Mouse (Mus musculus) embryonic facial prominence, embryonic 14.5 days (tissue): ENCODE results near the gene Myo10. TPM values are rescaled to one million over a fixed set of nuclear protein-coding genes. Genes with fewer than 3 reads are reported as not detected.

Source experiments
- ATAC-seq: fragments of 200-750 bp; cut with Nextera tagmentation; 2 replicates; pipeline ENCODE4 v1.8.0; 2017; ENCODE audit warnings: low read depth, moderate number of reproducible peaks, moderate TSS enrichment
- DNase-seq: peaks from one replicate; pipeline ENCODE4 v3.0.0-alpha.2; 2015; ENCODE audit warnings: low spot score
- H3K27ac ChIP-seq: fragments of 300-500 bp; sonication (generic); replicated peaks from 2 replicates; pipeline ENCODE4 v1.5.1; 2014; ENCODE audit warnings: low read depth, mild to moderate bottlenecking, low read length, moderate library complexity
- H3K27me3 ChIP-seq: fragments of 300-500 bp; sonication (generic); replicated peaks from 2 replicates; pipeline ENCODE4 v1.6.1; 2014; ENCODE audit warnings: low read length; ENCODE audit not compliant: control insufficient read depth, insufficient read depth
- H3K36me3 ChIP-seq: fragments of 300-500 bp; sonication (generic); 2 replicates; pipeline ENCODE4 v1.6.1; 2014; ENCODE audit warnings: low read length, mixed read lengths; ENCODE audit not compliant: control insufficient read depth, insufficient read depth
- H3K4me1 ChIP-seq: fragments of 300-500 bp; sonication (generic); 2 replicates; pipeline ENCODE4 v1.6.1; 2014; ENCODE audit warnings: antibody characterized with exemption, low read length; ENCODE audit not compliant: control insufficient read depth, insufficient read depth
- H3K4me2 ChIP-seq: fragments of 300-500 bp; sonication (generic); 2 replicates; pipeline ENCODE4 v1.6.1; 2014; ENCODE audit warnings: low read depth, mild to moderate bottlenecking, low read length, moderate library complexity, mixed read lengths
- H3K4me3 ChIP-seq: fragments of 300-500 bp; sonication (generic); 2 replicates; pipeline ENCODE4 v1.5.1; 2014; ENCODE audit warnings: low read depth, mild to moderate bottlenecking, low read length
- H3K9ac ChIP-seq: fragments of 300-500 bp; sonication (generic); 2 replicates; pipeline ENCODE4 v1.6.1; 2014; ENCODE audit warnings: low read depth, mild to moderate bottlenecking, low read length, moderate library complexity, mixed read lengths
- H3K9me3 ChIP-seq: fragments of 300-500 bp; sonication (generic); 2 replicates; pipeline ENCODE4 v1.6.1; 2016; ENCODE audit warnings: low read length; ENCODE audit not compliant: control insufficient read depth
- WGBS: fragments of 180-500 bp; shearing (Covaris S2); extraction: QIAGEN DNeasy Blood & Tissue Kit; methylation state at CpG from one replicate; pipeline ENCODE4 v1.1.7; 2014; 5-methylcytosine and 5-hydroxymethylcytosine counted together
- polyA plus RNA-seq: library from polyadenylated mRNA; unstranded; fragments of >200 nt; fragmentation: Nextera tagmentation; extraction: Ambion mirVana; gene quantifications from 2 replicates; pipeline ENCODE4 v1.2.1, GENCODE M21; 2014

Gene Myo10
- polyA plus RNA-seq, 1 experiment from 2014 or later, result 41.8 TPM

GRCm38 (mm10) chr15:25695253-25695652, 72.9 kb downstream of the Myo10 start:
- WGBS, result 93% methylated on average over 3 of the region's 3 CpGs
- H3K36me3 ChIP-seq, result no peaks in the 10 kb centered on the region
- H3K4me2 ChIP-seq, result no peak overlapping the region
- no peaks in the 10 kb centered on the region for H3K27me3 ChIP-seq
- DNase-seq, result no peak
- H3K4me1 ChIP-seq, result peaks cover 28% of the 10 kb centered on the region
- H3K9ac ChIP-seq, result no peak overlapping the region
- no peak overlapping the region for H3K4me3 ChIP-seq
- H3K27ac ChIP-seq, result peak overlapping the region; percentile 10
- no peaks in the 10 kb centered on the region for H3K9me3 ChIP-seq
- no peak for ATAC-seq

GRCm38 (mm10) chr15:25695883-25696282, 73.6 kb downstream of the Myo10 start:
- WGBS, result 60% methylated on average over 7 of the region's 7 CpGs
- ATAC-seq (no peak), DNase-seq (no peak)

DNA sequence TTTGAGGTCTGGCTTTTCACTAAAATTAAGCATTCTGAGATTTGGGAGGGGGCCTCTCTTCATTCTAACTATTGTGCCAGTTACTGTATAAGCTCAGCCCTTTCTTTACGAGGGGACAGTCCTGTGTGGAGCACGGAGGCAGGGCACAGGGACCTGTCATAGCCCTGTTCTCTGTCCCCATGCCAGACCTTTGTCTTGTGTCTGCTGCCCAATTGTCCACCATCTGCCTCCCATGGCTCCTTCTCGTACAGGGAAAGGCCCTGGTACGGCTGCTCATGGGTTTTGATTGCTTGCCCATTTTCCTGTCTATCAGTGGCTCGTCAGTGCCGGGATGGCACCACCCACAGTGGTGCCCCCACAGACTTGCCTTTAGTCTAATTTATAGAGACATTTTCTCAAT, 74.3 kb downstream of the Myo10 start:
- Histone ChIP-seq H3K4me3 (no peak overlapping the region), H3K4me1 (peaks cover 28% of the 10 kb centered on the region), H3K27me3 (no peaks in the 10 kb centered on the region), H3K36me3 (peaks cover 4% of the 10 kb centered on the region; the same call in 1 of the 2 replicates), H3K9me3 (no peaks in the 10 kb centered on the region), H3K27ac (0 out of 2 replicates have a peak overlapping the region, but pooled peaks have one; percentile 39), H3K9ac (no peak overlapping the region), H3K4me2 (no peak overlapping the region)
- ATAC-seq (no peak), DNase-seq (no peak)
- WGBS, result 83% methylated on average over 6 of the region's 6 CpGs

More at GRCm38 (mm10) chr15:25695883-25696282, 73.6 kb downstream of the Myo10 start:
- Histone ChIP-seq H3K36me3 (no peaks in the 10 kb centered on the region), H3K27me3 (no peaks in the 10 kb centered on the region), H3K9me3 (no peaks in the 10 kb centered on the region), H3K27ac (peak overlapping the region; percentile 39; the same call in 1 of the 2 replicates), H3K9ac (no peak overlapping the region), H3K4me3 (no peak overlapping the region), H3K4me2 (no peak overlapping the region), H3K4me1 (peaks cover 28% of the 10 kb centered on the region)

DNA sequence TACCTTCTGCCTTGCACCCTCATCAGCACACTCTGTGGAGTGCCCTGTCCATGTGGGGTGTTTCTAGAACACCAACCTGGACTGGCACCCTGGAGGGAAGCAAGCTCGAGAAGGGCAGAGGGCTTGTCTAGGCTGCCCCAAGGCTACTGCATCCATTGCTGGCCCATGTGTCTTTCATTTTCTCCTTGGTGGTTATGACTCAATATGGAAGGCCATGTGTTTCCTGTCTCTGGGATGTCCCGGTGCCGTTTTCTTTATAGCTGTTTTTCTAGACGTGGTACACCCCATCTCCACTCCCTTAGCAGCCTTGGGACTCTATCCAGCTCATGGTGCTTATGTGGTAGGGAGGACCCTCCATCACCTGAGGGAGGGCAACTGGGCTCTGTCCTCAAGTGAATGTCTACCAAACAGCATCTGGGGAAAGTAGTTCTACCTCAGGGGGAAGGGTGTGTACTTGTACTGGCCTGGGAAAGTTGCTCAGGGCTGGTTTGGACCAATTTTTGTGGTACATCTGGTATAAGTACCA, 76.8 kb downstream of the Myo10 start:
- WGBS, result 39% methylated on average over 4 of the region's 4 CpGs
- H3K36me3 ChIP-seq, result peaks cover 14% of the 10 kb centered on the region; the same call in 1 of the 2 replicates
- 0 out of 2 replicates have a peak, but pooled peaks cover 4% of the 10 kb centered on the region for H3K9me3 ChIP-seq
- H3K27ac ChIP-seq, result no peak overlapping the region; the same call in 1 of the 2 replicates
- DNase-seq (no peak), ATAC-seq (no peak)
- H3K27me3 ChIP-seq, result no peaks in the 10 kb centered on the region
- no peak overlapping the region for H3K9ac ChIP-seq
- no peak overlapping the region for H3K4me3 ChIP-seq
- H3K4me2 ChIP-seq, result no peak overlapping the region
- H3K4me1 ChIP-seq, result peaks cover 6% of the 10 kb centered on the region; the same call in 1 of the 2 replicates

- Histone ChIP-seq H3K4me2 (no peak overlapping the region), H3K4me1 (peaks cover 23% of the 10 kb centered on the region), H3K36me3 (peaks cover 22% of the 10 kb centered on the region; the same call in 1 of the 2 replicates), H3K4me3 (no peak overlapping the region), H3K9me3 (0 out of 2 replicates have a peak, but pooled peaks cover 4% of the 10 kb centered on the region), H3K9ac (no peak overlapping the region), H3K27ac (no peak overlapping the region), H3K27me3 (no peaks in the 10 kb centered on the region)
- 97% methylated on average over 5 of the region's 5 CpGs for WGBS
- DNase-seq (no peak), ATAC-seq (no peak)
Observed at GRCm38 (mm10) chr15:25702602-25703001, 80.3 kb downstream of the Myo10 start.

DNA sequence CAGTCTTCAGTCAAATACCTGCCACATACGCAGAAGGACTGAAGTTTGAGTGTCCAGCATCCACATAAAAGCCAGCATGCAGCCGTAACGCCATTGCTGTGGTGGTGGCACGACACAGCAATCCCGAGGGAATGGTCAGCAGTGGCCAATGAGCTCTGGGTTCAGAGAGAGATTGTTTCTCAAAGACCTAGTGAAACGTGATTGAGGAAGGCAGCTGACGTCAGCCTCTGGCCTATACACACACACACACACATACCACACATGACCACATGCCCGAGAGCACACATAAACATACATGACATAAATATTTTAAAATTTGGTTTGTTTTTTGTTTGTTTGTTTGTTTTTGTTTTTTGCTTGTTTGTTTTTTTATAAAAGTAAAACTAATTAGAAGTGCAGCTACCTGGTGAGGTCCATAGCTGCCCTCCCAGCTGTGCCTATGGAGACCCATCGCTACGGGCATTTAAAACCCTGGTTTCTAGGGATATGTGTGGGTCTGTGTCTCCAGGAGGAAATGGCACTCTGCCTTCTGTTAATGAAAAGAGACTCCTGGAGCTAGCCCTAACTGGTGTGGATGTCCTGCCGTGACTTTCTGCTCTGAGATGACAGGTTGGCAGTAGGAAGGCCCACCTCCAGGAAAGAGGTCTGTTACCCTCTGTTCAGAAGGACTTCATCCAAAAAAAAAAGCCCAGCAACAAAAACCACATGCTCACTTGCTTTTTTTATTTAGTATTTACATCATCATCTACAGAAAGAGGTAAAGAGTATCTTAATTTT, 82.7 kb downstream of the Myo10 start:
- Histone ChIP-seq H3K9ac (no peak overlapping the region), H3K27me3 (no peaks in the 10 kb centered on the region), H3K9me3 (0 out of 2 replicates have a peak, but pooled peaks cover 4% of the 10 kb centered on the region), H3K4me1 (peaks cover 29% of the 10 kb centered on the region), H3K27ac (0 out of 2 replicates have a peak overlapping the region, but pooled peaks have one; percentile 28), H3K36me3 (peaks cover 22% of the 10 kb centered on the region; the same call in 1 of the 2 replicates), H3K4me3 (no peak overlapping the region), H3K4me2 (no peak overlapping the region)
- ATAC-seq, result no peak
- DNase-seq, result no peak
- 70% methylated on average over 11 of the region's 11 CpGs for WGBS

- Histone ChIP-seq H3K4me1 (peaks cover 29% of the 10 kb centered on the region), H3K9me3 (0 out of 2 replicates have a peak, but pooled peaks cover 4% of the 10 kb centered on the region), H3K4me2 (peak overlapping the region; percentile 18; the same call in 1 of the 2 replicates), H3K9ac (no peak overlapping the region), H3K4me3 (no peak overlapping the region), H3K27ac (peak overlapping the region; percentile 80), H3K27me3 (no peaks in the 10 kb centered on the region), H3K36me3 (peaks cover 17% of the 10 kb centered on the region; the same call in 1 of the 2 replicates)
- ATAC-seq (no peak; the same call in 1 of the 2 replicates), DNase-seq (peak; percentile 74)
- WGBS, result 63% methylated on average over 19 of the region's 19 CpGs
Observed at GRCm38 (mm10) chr15:25706874-25707554, 84.7 kb downstream of the Myo10 start.

- H3K9ac ChIP-seq, result no peak overlapping the region
- no peak overlapping the region for H3K4me2 ChIP-seq
- ATAC-seq, result no peak
- H3K27ac ChIP-seq, result peak overlapping the region; percentile 80
- DNase-seq, result peak; percentile 86
- peaks cover 8% of the 10 kb centered on the region; the same call in 1 of the 2 replicates for H3K36me3 ChIP-seq
- H3K4me1 ChIP-seq, result peaks cover 35% of the 10 kb centered on the region
- no peak overlapping the region for H3K4me3 ChIP-seq
- H3K27me3 ChIP-seq, result no peaks in the 10 kb centered on the region
- H3K9me3 ChIP-seq, result no peaks in the 10 kb centered on the region
- WGBS, result 24% methylated on average over 1 of the region's 1 CpGs
Observed at GRCm38 (mm10) chr15:25707891-25708290, 85.6 kb downstream of the Myo10 start.
